Mouse (Mus musculus): ENCODE measurements around the gene Rasal3.

Gene Rasal3

GRCm38 (mm10) chr17:32403417-32403816 is at the start of gene Rasal3:
TSS of gene Rasal3 (minus strand) at chr17:32403583.
- DNase-seq (ENCODE audit: low spot score in 2 of 2) = no peak

- DNase-seq (ENCODE audit: low spot score in 2 of 2) = no peak
These were observed 49.1 kb upstream of the Rasal3 start, which contains the start of gene Cyp4f39 for GRCm38 (mm10) chr17:32452482-32452881. TSS of gene Cyp4f39 (plus strand) at chr17:32452723.

DNA sequence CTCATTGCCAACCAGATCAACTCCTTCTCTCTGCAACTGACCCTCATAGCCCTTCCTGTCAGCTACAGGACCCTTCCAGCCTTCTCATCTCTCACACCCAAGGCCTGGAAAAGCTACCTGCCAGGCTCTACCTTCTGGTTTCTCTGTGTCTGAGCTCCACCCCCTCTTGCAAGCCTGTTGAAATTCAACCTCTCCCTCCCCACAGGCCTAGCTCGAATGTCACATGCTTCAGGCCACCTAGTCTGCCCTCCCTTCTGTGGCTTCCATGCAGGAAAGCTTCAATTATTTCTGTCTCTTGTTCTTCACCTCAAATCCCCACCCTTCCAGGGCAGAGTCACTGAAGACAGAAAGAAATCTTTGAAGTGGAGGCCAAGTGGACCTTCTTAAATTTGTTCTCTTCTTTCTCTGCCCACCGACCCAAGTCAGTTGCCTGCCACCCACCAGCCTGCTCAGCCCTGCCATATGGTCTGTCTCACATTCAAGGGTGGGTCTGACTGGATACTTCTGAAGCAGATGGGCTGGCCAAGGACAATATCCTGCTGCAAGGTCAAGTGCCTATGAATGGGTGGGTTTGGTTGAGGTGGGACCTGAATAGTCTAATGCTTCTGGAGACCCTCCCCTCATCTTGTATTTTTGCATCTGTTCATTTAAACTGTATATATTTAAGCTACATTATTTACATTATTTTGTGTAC is 47.6 kb upstream of the Rasal3 start:
- DNase-seq (ENCODE audit: low spot score in 2 of 2) = no peak

- DNase-seq (ENCODE audit: low spot score in 2 of 2) = no peak
These were observed 45.7 kb upstream of the Rasal3 start for GRCm38 (mm10) chr17:32449042-32449441.

- DNase-seq (ENCODE audit: low spot score in 2 of 2) = no peak
These were observed 43.8 kb upstream of the Rasal3 start for GRCm38 (mm10) chr17:32447195-32447594.

GRCm38 (mm10) chr17:32445016-32445415 is 41.6 kb upstream of the Rasal3 start:
- peak; percentile 71 to 74 for DNase-seq (ENCODE audit: low spot score in 2 of 2)

DNA sequence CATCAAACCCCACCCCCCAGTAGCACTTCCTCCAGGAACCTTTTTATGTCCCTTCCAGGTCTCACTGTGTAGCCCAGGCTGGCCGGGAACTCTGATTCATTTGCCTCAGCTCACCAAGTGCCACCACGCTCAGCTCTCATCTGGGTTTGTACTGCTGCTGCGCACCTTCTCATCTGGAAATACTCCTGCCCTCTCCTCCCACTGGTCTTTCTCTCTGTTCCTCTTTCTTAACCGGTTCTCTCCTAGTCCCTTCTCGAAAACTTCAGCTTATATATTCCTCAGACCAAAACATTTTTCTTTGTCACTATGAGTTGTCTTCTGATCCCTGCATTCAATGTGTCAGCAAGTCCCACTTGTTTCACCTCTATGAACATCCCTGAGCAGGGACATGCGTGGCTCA is 39.9 kb upstream of the Rasal3 start:
- no peak for DNase-seq (ENCODE audit: low spot score in 2 of 2)

DNA sequence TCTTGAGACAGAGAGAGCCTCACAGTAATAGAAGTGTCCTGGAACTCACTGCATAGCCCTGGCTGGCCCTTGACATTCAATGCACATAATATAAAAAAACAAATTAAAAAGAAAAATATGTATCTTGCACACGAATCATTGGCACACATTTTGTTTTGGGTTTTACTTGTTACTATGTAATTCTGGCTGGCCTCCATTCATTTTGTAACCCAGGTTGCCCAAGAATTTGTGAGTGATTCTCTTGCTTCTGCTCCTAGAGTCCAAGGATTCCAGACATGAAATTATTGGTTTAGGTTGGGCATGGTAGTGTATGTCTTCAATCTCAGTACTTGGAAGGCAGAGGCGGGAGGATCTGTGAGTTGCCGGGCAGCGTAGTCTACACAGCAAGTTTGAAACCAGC is 33.7 kb upstream of the Rasal3 start:
- DNase-seq (ENCODE audit: low spot score in 2 of 2) = no peak

DNA sequence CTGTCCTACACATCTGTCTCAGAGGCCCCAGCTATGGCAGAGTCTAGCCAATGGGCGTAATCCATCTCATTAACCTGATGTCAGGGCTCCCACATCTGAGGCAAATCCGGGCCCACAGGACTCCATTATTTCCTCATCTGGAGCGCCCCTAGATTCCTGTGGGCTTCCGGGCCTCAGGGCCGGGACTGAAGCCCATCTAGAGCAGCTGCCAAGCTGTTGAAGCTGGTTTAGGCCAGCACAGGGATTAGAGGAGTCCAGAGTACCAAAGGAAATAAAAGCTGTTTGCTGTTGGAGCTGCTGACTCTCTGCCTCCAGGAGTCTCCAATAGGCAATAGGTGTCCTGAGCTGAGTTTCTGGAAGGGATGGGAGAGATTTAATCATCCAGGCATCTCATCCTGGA is 31.8 kb upstream of the Rasal3 start:
- DNase-seq (ENCODE audit: low spot score in 2 of 2) = peak in 1 of 2 experiments; percentile 6

GRCm38 (mm10) chr17:32434324-32434723 is 30.9 kb upstream of the Rasal3 start:
- peak; percentile 33 to 53 for DNase-seq (ENCODE audit: low spot score in 2 of 2)

GRCm38 (mm10) chr17:32431972-32432371 is 28.6 kb upstream of the Rasal3 start:
- no peak for DNase-seq (ENCODE audit: low spot score in 2 of 2)

DNA sequence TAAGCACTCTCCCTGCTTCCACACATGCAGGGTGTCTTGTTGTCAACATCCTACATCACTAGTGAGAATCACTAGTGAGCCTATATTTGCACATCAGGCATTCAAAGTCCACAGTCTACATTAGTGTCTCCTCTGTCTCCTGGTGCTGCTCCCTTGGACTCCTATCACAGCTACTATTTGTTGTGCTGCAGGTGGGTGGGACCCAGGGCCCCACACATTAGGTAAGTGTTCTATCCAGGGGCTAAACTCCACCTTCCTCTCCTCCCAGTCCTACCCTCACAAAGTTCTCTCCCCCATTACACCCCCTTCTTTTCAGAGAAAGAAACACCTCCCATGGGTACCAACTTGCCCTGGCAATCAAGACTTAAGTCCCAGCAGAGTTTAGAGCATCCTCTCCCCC is 23.2 kb upstream of the Rasal3 start:
- DNase-seq (ENCODE audit: low spot score in 2 of 2) = no peak

DNA sequence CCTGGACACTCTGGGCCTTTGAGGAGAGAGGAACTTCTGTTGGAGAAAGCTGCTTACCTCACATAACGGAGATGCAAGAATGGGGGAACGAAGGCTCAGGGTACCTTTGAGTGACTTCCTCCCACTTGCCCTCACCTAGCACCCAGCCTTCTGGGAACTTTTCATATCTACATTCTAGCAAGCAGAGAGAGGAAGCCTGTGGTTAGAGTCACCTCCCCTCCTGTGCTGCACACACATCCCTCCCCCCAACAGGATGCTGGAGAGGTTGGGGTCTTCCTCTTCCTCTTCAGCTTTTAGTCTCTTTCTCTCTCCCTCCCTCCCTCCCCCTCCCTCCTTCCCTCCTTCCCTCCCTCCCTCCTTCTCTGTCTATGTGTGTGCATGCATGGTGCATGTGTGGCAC is 20.7 kb upstream of the Rasal3 start, which contains the start of gene Pglyrp2:
TSS of gene Pglyrp2 (minus strand) at position 134 of the 400 bp plus-strand sequence.
- no peak for DNase-seq (ENCODE audit: low spot score in 2 of 2)

GRCm38 (mm10) chr17:32420781-32421180 is 17.4 kb upstream of the Rasal3 start:
- DNase-seq (ENCODE audit: low spot score in 2 of 2) = no peak

- DNase-seq (ENCODE audit: low spot score in 2 of 2) = no peak
These were observed 16.6 kb upstream of the Rasal3 start for GRCm38 (mm10) chr17:32419989-32420388.

GRCm38 (mm10) chr17:32416771-32417170 is 13.4 kb upstream of the Rasal3 start:
- DNase-seq (ENCODE audit: low spot score in 2 of 2) = no peak

- DNase-seq (ENCODE audit: low spot score in 2 of 2) = no peak
These were observed 12.1 kb upstream of the Rasal3 start for GRCm38 (mm10) chr17:32415417-32416020.

DNA sequence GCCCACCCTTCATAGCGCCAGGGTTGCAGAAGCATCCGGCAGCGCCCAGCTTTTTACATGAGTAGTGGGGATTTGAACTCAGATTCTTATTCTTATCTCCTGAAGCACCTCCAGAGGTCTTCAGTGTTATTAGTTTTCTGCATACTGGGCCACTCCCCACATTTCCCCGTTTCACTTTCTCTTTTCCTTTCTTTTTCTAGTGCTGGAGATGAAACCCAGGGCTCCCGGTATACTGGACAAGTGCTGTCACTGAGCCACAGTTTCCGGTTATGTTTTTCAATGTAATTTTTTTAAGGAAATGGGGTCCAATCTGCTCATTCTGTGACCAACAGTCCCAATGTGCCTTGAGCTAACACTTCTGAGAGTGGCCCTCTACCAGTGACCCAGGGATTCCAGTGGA is 8.5 kb upstream of the Rasal3 start:
- no peak for DNase-seq (ENCODE audit: low spot score in 2 of 2)

- no peak for DNase-seq (ENCODE audit: low spot score in 2 of 2)
These were observed 615 bp downstream of the Rasal3 start for GRCm38 (mm10) chr17:32402779-32403157.

- DNase-seq (ENCODE audit: low spot score in 2 of 2) = no peak
These were observed 1.2 kb downstream of the Rasal3 start for GRCm38 (mm10) chr17:32402011-32402778.

DNA sequence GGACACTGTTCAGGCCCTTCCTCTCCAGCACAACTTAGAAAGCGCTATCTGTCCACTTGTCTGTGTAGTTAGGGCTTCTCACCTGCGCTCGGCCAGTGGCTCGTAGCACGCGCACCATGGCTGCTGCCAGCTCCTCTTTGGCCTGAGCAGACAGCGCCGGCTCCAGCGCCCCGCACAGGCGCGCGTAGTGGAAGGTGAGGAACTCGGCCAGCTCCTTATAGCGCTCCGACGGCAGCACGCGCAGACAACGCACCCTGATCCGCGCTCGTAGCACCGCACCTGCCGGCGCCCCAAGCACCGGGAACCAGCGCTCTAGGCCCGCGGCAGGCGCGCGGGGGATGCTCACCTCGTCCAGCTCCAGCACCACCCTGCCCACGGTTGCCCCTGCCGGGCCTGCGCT is 7.1 kb downstream of the Rasal3 start:
- no peak for DNase-seq (ENCODE audit: low spot score in 2 of 2)

DNA sequence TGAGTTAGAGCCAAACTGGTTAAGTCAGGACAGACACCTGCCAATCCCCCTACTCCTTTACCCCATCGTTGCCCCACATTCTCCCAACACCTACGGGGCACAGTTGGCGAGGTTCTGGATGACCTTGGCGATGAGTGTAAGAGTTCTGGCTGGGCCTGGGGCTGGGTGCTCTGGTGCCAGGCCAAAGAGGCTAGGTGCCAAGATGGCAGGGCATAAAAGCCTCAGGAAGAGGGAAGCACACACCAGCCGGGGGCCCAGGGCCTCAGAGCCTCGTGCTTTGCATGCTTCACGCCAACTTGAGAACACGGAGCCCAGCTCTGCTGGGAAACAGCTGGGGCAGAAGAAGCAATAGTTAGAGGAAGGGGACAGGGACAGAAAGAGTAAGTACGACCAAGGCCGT is 9.4 kb downstream of the Rasal3 start:
- no peak for DNase-seq (ENCODE audit: low spot score in 2 of 2)
